Mouse (Mus musculus): Measurements from ENCODE around the gene Cdkn2c. TPM values are rescaled to one million over a fixed set of nuclear protein-coding genes. Genes with fewer than 3 reads are reported as not detected.

Gene Cdkn2c
- polyA plus RNA-seq, 1 experiment: 101 TPM

GRCm38 (mm10) chr4:109661183-109661582, 5.8 kb downstream of the Cdkn2c start:
- no peak for TF ChIP-seq GATA1 (IDR thresholded peaks at IDR 0.05; ENCODE audit: low read length)

GRCm38 (mm10) chr4:109660568-109660967, 6.4 kb downstream of the Cdkn2c start:
- TF ChIP-seq GATA1 (IDR thresholded peaks at IDR 0.05; ENCODE audit: low read length): no peak

GRCm38 (mm10) chr4:109659571-109659970, 7.4 kb downstream of the Cdkn2c start:
- TF ChIP-seq GATA1 (IDR thresholded peaks at IDR 0.05; ENCODE audit: low read length): no peak

- no peak for TF ChIP-seq GATA1 (IDR thresholded peaks at IDR 0.05; ENCODE audit: low read length)
These were observed 8.2 kb downstream of the Cdkn2c start for GRCm38 (mm10) chr4:109658826-109659225.

GRCm38 (mm10) chr4:109657851-109658500, 9.0 kb downstream of the Cdkn2c start:
- TF ChIP-seq GATA1 (IDR thresholded peaks at IDR 0.05; ENCODE audit: low read length): no peak

GRCm38 (mm10) chr4:109657021-109657850, 9.8 kb downstream of the Cdkn2c start:
- no peak for TF ChIP-seq GATA1 (IDR thresholded peaks at IDR 0.05; ENCODE audit: low read length)

GRCm38 (mm10) chr4:109656301-109656700, 10.7 kb downstream of the Cdkn2c start:
- TF ChIP-seq GATA1 (IDR thresholded peaks at IDR 0.05; ENCODE audit: low read length): no peak

GRCm38 (mm10) chr4:109655738-109656137, 11.3 kb downstream of the Cdkn2c start:
- TF ChIP-seq GATA1 (IDR thresholded peaks at IDR 0.05; ENCODE audit: low read length): no peak

GRCm38 (mm10) chr4:109654701-109655100, 12.3 kb downstream of the Cdkn2c start:
- TF ChIP-seq GATA1 (IDR thresholded peaks at IDR 0.05; ENCODE audit: low read length): no peak

- no peak for TF ChIP-seq GATA1 (IDR thresholded peaks at IDR 0.05; ENCODE audit: low read length)
These were observed 13.7 kb downstream of the Cdkn2c start for GRCm38 (mm10) chr4:109653251-109653650.

- no peak for TF ChIP-seq GATA1 (IDR thresholded peaks at IDR 0.05; ENCODE audit: low read length)
These were observed 17.7 kb downstream of the Cdkn2c start for GRCm38 (mm10) chr4:109649331-109649730.

GRCm38 (mm10) chr4:109647281-109647680, 19.7 kb downstream of the Cdkn2c start:
- no peak for TF ChIP-seq GATA1 (IDR thresholded peaks at IDR 0.05; ENCODE audit: low read length)

GRCm38 (mm10) chr4:109641451-109641850, 25.5 kb downstream of the Cdkn2c start:
- no peak for TF ChIP-seq GATA1 (IDR thresholded peaks at IDR 0.05; ENCODE audit: low read length)

- TF ChIP-seq GATA1 (IDR thresholded peaks at IDR 0.05; ENCODE audit: low read length): no peak
These were observed 26.8 kb downstream of the Cdkn2c start for GRCm38 (mm10) chr4:109640141-109640540.

GRCm38 (mm10) chr4:109639356-109639755, 27.6 kb downstream of the Cdkn2c start:
- no peak for TF ChIP-seq GATA1 (IDR thresholded peaks at IDR 0.05; ENCODE audit: low read length)

- no peak for TF ChIP-seq GATA1 (IDR thresholded peaks at IDR 0.05; ENCODE audit: low read length)
These were observed 32.0 kb downstream of the Cdkn2c start for GRCm38 (mm10) chr4:109634971-109635370.

GRCm38 (mm10) chr4:109631029-109631428, 36.0 kb downstream of the Cdkn2c start:
- no peak for TF ChIP-seq GATA1 (IDR thresholded peaks at IDR 0.05; ENCODE audit: low read length)

Measured in G1E-ER4 (cell line).